In genomic region chr10:25325690-25326089, GRCm38 (mm10) we compare ENCODE assay signal across 11 mouse cellular contexts. TPM values are rescaled to one million over a fixed set of nuclear protein-coding genes. Genes with fewer than 3 reads are reported as not detected.
DNase-seq lines count a peak whose midpoint lies in the region; ATAC-seq and TF ChIP-seq lines count a peak whose summit lies in the region.
"Had no signal": no experiment of that assay in that cellular context is flagged by ENCODE, and none has a peak within 500 bp of the region (broad histone marks: within the 10 kb centered on the region; RNA-seq: fewer than 3 reads in every experiment).

No protein-coding gene starts in this region.

- H3K9me3 ChIP-seq in embryonic facial prominence, embryonic 13.5 days, result no peaks in the 10 kb centered on the region
- H3K9me3 ChIP-seq in embryonic facial prominence, embryonic 10.5 days, result no peaks in the 10 kb centered on the region
- no peaks in the 10 kb centered on the region for H3K9me3 ChIP-seq in kidney, embryonic 14.5 days (ENCODE audit: control insufficient read depth, low read length)
- H3K9me3 ChIP-seq: limb, embryonic 15.5 days; stomach, embryonic 15.5 days had no signal

- no peaks in the 10 kb centered on the region for H3K27me3 ChIP-seq in embryonic facial prominence, embryonic 13.5 days
- H3K27me3 ChIP-seq in embryonic facial prominence, embryonic 10.5 days (replicated peaks; ENCODE audit: low read depth, poor library complexity, severe bottlenecking), result no peaks in the 10 kb centered on the region
- no peaks in the 10 kb centered on the region for H3K27me3 ChIP-seq in kidney, embryonic 14.5 days (ENCODE audit: control insufficient read depth, insufficient read depth, low read length)
- no peaks in the 10 kb centered on the region for H3K27me3 ChIP-seq in thymus, adult 2 months (ENCODE audit: control insufficient read depth, insufficient read depth, low read length)
- H3K27me3 ChIP-seq: limb, embryonic 15.5 days; stomach, embryonic 15.5 days had no signal

- DNase-seq in embryonic facial prominence, embryonic 10.5 days (ENCODE audit: low spot score), result no peak
- peak; percentile 19 for DNase-seq in kidney, adult 9 months
- peak; percentile 10 for DNase-seq in 3T3-L1 (ENCODE audit: low read depth, low spot score)
- peak; percentile 17 to 46 for DNase-seq in kidney, postnatal 36 days
- no peak for DNase-seq in thymus, adult 2 months
- no peak for DNase-seq in spleen, adult 12 weeks (ENCODE audit: low spot score)
- DNase-seq: layer of hippocampus, adult 9-11 months had no signal

- peak overlapping the region; percentile 36; the same call in 1 of the 2 replicates for H3K27ac ChIP-seq in embryonic facial prominence, embryonic 13.5 days
- H3K27ac ChIP-seq in embryonic facial prominence, embryonic 10.5 days (replicated peaks), result no peak overlapping the region
- H3K27ac ChIP-seq in kidney, embryonic 14.5 days (ENCODE audit: low read depth, low read length), result no peak overlapping the region
- no peak overlapping the region for H3K27ac ChIP-seq in thymus, adult 2 months (ENCODE audit: control insufficient read depth, insufficient read depth, low read length)
- H3K27ac ChIP-seq: limb, embryonic 15.5 days; stomach, embryonic 15.5 days had no signal

- H3K4me3 ChIP-seq in embryonic facial prominence, embryonic 13.5 days, result no peak overlapping the region
- H3K4me3 ChIP-seq in embryonic facial prominence, embryonic 10.5 days, result no peak overlapping the region
- no peak overlapping the region for H3K4me3 ChIP-seq in kidney, embryonic 14.5 days (ENCODE audit: low read length)
- H3K4me3 ChIP-seq in thymus, adult 2 months (ENCODE audit: control insufficient read depth, insufficient read depth, low read length), result no peak overlapping the region
- H3K4me3 ChIP-seq: limb, embryonic 15.5 days; stomach, embryonic 15.5 days had no signal

- 23% methylated on average over 4 of the region's 4 CpGs for WGBS in embryonic facial prominence, embryonic 13.5 days
- 78% methylated on average over 4 of the region's 4 CpGs for WGBS in embryonic facial prominence, embryonic 10.5 days
- WGBS in kidney, embryonic 14.5 days, result 63% methylated on average over 4 of the region's 4 CpGs
- 85% methylated on average over 4 of the region's 4 CpGs for WGBS in thymus, adult 2 months

- no peak overlapping the region for H3K9ac ChIP-seq in embryonic facial prominence, embryonic 13.5 days
- no peak overlapping the region for H3K9ac ChIP-seq in kidney, embryonic 14.5 days (ENCODE audit: low read depth, low read length)
- H3K9ac ChIP-seq: limb, embryonic 15.5 days; stomach, embryonic 15.5 days had no signal

- no peak overlapping the region for H3K4me2 ChIP-seq in embryonic facial prominence, embryonic 13.5 days
- H3K4me2 ChIP-seq in kidney, embryonic 14.5 days (replicated peaks; ENCODE audit: low read depth, low read length), result no peak overlapping the region
- H3K4me2 ChIP-seq: limb, embryonic 15.5 days; stomach, embryonic 15.5 days had no signal

- ATAC-seq in embryonic facial prominence, embryonic 13.5 days (ENCODE audit: insufficient number of reproducible peaks, insufficient read depth, low FRiP score, low TSS enrichment, low read depth), result peak; percentile 43; the same call in 1 of the 2 replicates
- ATAC-seq in kidney, embryonic 14.5 days (ENCODE audit: low FRiP score, low TSS enrichment), result no peak

- no peak for TF ChIP-seq CTCF in thymus, adult 2 months (IDR thresholded peaks at IDR 0.05; ENCODE audit: borderline replicate concordance, control insufficient read depth, extremely low read depth, insufficient read depth, low read length, poor library complexity)

- no peaks in the 10 kb centered on the region for H3K36me3 ChIP-seq in embryonic facial prominence, embryonic 13.5 days
- H3K36me3 ChIP-seq in embryonic facial prominence, embryonic 10.5 days (replicated peaks), result no peaks in the 10 kb centered on the region
- no peaks in the 10 kb centered on the region for H3K36me3 ChIP-seq in kidney, embryonic 14.5 days (ENCODE audit: control insufficient read depth, insufficient read depth, low read length)
- H3K36me3 ChIP-seq in thymus, adult 2 months (ENCODE audit: control insufficient read depth, insufficient read depth, low read length), result no peaks in the 10 kb centered on the region
- H3K36me3 ChIP-seq: limb, embryonic 15.5 days; stomach, embryonic 15.5 days had no signal

- TF ChIP-seq POLR2A in thymus, adult 2 months (IDR thresholded peaks at IDR 0.05; ENCODE audit: control insufficient read depth, extremely low read depth, insufficient read depth, low read length, poor library complexity), result no peak

- peaks cover 4% of the 10 kb centered on the region for H3K4me1 ChIP-seq in embryonic facial prominence, embryonic 13.5 days
- H3K4me1 ChIP-seq in embryonic facial prominence, embryonic 10.5 days, result peaks cover 4% of the 10 kb centered on the region
- H3K4me1 ChIP-seq in kidney, embryonic 14.5 days (ENCODE audit: control insufficient read depth, insufficient read depth, low read length), result no peaks in the 10 kb centered on the region
- H3K4me1 ChIP-seq in thymus, adult 2 months (replicated peaks; ENCODE audit: control insufficient read depth, insufficient read depth, low read length), result no peaks in the 10 kb centered on the region
- H3K4me1 ChIP-seq: limb, embryonic 15.5 days; stomach, embryonic 15.5 days had no signal

RNA-seq across cellular contexts. Expression of gene Akap7, which starts 18.0 kb away (rescaled TPM):
- 19.8 TPM in 2 replicates for polyA plus RNA-seq in embryonic facial prominence, embryonic 13.5 days (2015; fragmentation: Nextera tagmentation; extraction: Ambion mirVana)
- polyA plus RNA-seq in embryonic facial prominence, embryonic 10.5 days (2016; fragmentation: Nextera tagmentation; extraction: Ambion mirVana), result 17.0 and 18.2 TPM in 2 replicates
- polyA plus RNA-seq in kidney, embryonic 14.5 days (2014; fragmentation: Nextera tagmentation; extraction: Ambion mirVana), result 27.0 and 30.3 TPM in 2 replicates
- polyA plus RNA-seq in thymus, adult 2 months (2012; rRNA removed), result 0.73 and 1.8 TPM in 2 replicates

RNA-seq across cellular contexts. Expression of gene Epb41l2, which starts 33.9 kb away (rescaled TPM):
- 81.6 and 89.9 TPM in 2 replicates for polyA plus RNA-seq in embryonic facial prominence, embryonic 13.5 days (2015; fragmentation: Nextera tagmentation; extraction: Ambion mirVana)
- polyA plus RNA-seq in embryonic facial prominence, embryonic 10.5 days (2016; fragmentation: Nextera tagmentation; extraction: Ambion mirVana), result 47.3 and 52.9 TPM in 2 replicates
- polyA plus RNA-seq in kidney, embryonic 14.5 days (2014; fragmentation: Nextera tagmentation; extraction: Ambion mirVana), result 41.4 and 66.4 TPM in 2 replicates
- 47.5 and 52.5 TPM in 2 replicates for polyA plus RNA-seq in thymus, adult 2 months (2012; rRNA removed)

Comparison
In these comparisons a context has a peak if more than half of its experiments do, and no peak if none do; other contexts are left out.
1. DNase-seq: peak in kidney, adult 9 months (single experiment), 3T3-L1 (single experiment) and kidney, postnatal 36 days (2 of 2); none in embryonic facial prominence, embryonic 10.5 days (single experiment), thymus, adult 2 months (single experiment) and spleen, adult 12 weeks (single experiment).